Mouse (Mus musculus) cerebellum, postnatal 4 days (tissue): ENCODE results near the gene Cmtm8.

Experiments used
- DNase-seq, 2 experiments: peaks; one replicate each; pipeline ENCODE4 v3.0.0; 2022; ENCODE audit warnings: low spot score in 2 of 2, mixed read lengths in 1 of 2

Gene Cmtm8

GRCm38 (mm10) chr9:114844017-114844662 is at the start of gene Cmtm8:
Cmtm8 (minus strand) TSS chr9:114844156.
- DNase-seq = peak in 1 of 2 experiments; percentile 27

DNA sequence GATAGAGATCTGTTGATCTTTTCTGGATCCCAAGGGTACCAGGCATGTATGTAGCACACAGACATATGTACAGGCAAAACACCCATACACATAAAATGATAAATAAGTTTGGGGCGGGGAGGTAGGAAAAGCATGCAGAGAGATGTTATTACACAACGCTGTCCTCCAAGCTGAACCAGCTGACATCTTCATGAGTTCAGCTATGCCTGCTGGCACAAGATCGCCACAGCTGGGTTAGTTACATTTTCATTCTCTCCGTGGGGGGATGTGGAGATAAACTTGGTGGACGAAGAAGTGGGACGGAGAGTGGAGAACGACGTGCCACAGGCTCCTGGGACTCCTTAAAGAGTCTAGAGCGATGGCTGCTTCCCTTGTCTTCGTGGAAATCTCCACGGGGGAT is 49.0 kb upstream of the Cmtm8 start:
- no peak for DNase-seq

DNA sequence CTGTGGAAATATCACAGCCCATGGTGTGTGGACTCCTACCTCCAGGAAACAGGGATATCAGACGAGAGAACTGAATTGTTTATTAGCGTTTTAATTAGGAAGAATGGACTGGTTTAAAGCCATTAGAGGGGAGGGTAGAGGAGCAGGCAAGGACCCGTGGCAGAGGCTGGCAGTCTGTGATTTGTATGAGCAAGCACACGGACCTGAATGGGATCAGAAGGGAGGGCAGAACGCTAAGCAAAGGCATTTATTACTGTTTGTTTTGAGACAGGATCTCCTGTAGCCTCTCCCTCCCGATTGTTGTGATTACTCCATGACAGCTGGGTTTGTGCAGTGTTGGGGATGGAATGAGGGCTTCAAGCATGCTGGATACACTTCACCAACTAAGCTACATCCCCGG is 46.4 kb upstream of the Cmtm8 start:
- no peak for DNase-seq

DNA sequence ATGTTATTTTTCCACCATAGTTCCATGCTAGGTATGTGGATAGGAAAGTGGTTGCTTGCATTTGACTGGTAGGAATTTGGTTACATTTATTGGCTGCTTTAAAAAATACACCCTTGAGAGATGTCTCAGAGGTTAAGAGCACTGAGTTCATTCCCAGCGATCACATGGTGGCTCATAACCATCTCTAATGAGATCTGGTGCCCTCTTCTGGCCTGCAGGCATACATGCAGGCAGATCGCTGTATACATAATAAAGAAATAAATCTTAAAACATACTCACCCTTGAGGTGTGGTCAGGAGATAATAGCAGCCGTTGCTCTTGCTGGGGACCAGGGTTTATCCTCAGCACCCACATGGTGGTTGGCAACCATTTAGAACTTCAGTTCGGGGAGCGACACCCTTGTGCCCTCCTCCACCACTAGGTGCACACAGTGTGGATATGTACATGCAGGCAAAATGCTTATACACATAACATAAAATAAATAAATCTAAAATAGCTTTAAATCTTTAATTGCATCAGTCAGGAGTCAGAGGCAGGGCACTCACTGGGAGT is 45.0 kb upstream of the Cmtm8 start:
- DNase-seq = no peak

DNA sequence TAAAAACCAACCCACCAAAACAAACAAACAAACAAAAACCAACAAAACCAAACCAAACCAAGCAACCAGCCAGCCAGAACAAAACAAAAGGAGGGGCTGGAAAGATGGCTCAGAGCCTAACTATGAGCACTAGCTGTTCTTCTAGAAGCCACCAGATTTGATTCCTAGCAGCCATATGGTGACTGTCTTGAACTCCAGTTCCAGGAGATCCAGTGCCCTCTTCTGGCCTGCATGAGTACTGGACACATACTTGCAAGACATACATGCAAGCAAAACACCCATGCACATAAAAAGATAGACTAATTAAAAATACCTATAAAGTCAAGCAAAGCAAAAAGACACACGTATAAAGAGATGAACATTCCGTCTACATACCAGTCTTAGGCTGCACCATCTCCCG is 43.7 kb upstream of the Cmtm8 start:
- peak in 1 of 2 experiments; percentile 36 for DNase-seq

- no peak for DNase-seq
These were observed 42.2 kb upstream of the Cmtm8 start for GRCm38 (mm10) chr9:114885991-114886662.

GRCm38 (mm10) chr9:114885564-114885963 is 41.6 kb upstream of the Cmtm8 start:
- no peak for DNase-seq

DNA sequence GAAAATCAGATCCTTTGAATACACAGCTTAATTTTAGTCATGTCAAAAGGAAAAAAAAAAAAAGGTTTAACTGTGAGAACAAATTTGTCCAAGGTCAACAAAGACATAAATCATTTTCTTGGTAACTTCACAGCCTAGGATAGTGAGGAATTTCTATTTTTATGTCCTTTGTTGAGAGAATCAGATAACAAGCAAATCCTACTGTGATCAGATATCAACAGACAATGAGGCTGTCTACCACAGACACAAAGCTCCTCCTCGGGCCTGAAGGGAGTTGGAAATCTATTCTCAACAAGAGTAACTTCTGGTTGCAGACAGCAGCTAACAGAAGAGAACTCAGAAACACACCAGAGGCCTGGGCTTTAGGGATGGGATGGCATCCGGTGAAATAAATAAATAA is 38.0 kb upstream of the Cmtm8 start:
- DNase-seq = no peak

GRCm38 (mm10) chr9:114855327-114855726 is 11.4 kb upstream of the Cmtm8 start:
- DNase-seq = no peak

DNA sequence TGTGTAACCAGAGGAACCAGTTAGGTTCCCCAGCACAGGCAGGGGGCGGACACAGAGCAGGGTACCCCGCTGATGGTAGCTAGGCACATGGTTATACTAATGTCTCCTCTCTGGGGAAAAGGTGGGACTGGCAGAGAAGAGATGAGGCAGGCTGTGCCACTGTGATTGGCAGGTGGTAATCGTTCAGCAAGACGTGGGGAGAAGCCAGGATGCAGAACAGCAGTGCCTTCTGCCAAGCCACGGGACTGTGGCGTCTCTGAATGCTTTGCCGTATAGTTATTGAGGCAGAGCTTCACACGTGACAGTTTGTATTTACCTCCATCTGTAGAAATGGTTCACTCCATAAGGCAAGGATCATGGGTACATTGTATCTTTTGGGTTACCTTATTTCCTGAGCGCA is 10.7 kb upstream of the Cmtm8 start:
- peak in 1 of 2 experiments; percentile 34 for DNase-seq

DNA sequence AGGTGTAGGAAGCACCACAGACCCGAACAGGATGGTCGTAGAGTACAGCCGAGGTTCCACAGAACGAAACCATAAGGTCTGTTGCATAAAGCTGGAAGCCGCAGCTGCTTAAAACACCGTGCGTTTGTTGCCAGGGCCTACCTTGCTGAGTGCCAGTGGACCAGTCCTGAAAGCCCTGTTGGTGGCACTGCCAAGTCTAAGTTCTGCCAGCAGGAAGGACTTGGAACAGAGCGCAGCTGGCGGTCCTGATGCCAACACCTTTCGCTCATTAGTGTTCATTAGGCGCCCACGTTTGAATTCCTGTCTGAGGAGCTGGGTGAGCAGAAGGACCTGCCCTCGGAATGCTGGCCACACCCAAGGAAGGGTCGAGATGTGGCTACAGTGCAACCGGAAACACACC is 9.4 kb upstream of the Cmtm8 start:
- DNase-seq = no peak

DNA sequence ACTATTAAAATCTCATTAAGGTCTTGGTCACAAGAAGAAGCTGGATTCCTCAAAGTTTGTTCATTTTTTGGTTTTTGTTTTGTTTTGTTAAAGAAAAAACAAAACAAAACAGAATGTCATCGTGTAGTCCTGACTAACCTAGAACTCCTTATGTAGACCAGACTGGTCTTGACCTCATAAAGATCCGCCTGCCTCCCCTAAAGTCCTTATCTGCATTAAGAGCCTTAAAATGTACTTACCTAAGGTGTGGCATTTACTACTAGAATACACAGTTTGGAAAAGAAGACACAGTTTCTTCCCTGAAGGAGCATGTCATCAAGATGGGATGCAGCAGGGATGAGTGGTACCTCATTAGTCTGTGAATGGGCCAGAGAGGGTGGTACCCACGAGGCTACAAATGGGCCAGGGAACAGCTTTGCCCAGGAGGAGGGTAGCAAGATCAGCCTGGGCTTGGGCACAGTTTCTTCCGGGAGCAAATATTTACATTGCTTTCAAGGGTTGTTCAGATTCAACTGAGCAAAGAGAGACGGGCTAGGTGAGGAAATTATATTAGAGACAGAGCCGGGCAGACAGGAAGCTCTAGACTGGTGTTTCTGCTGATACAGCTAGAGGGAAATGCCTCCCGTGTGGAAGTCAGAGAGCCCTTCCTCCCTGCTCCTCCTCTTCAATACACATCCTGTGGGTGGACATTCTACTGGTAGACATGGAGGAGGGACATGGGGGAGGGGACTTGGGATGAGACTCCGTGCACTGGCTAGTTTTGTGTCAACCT is 7.6 kb upstream of the Cmtm8 start:
- no peak for DNase-seq

- peak in 1 of 2 experiments; percentile 31 for DNase-seq
These were observed 331 bp downstream of the Cmtm8 start for GRCm38 (mm10) chr9:114843634-114844016.

GRCm38 (mm10) chr9:114842886-114843285 is 1.1 kb downstream of the Cmtm8 start:
- no peak for DNase-seq

DNA sequence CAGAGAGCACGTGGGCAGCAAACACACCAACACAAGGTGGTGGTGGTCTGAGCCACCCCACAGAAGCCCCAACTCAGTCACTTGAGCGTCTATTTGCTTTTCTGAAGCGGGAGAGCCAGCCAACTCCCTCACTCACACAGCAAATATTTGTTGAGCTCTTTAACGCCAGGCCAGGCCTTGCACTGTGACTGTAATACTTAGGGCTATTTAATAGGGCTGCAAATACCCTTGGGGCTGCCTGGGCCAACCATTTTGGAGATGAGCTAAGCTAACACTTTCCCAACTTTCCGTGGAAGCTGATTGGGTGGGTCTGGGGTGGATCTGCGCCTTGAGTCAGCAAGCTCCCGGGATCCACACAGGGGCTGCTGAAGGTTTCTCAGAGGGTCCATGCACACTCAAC is 1.7 kb downstream of the Cmtm8 start:
- DNase-seq = no peak

GRCm38 (mm10) chr9:114838870-114839269 is 5.1 kb downstream of the Cmtm8 start:
- no peak for DNase-seq

DNA sequence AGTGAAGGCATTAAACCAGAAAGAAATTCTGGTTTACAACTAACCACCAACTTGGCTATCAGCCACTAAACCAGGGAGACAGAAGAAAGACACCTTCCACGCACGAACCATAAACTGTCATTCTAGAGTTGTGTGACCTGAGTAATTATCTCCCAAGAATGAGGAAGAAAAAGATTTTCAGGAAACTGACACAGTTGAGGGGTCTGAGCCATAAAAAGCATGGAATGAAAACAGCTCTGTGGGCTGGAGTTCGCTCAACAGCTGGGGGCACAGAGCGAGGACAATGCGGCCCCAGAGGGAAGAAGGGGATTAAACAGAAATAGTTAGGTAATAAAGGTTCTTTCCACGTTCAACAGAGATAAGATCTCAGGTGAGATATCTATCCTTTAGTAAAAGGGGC is 12.4 kb downstream of the Cmtm8 start:
- no peak for DNase-seq

GRCm38 (mm10) chr9:114830351-114830750 is 13.6 kb downstream of the Cmtm8 start:
- no peak for DNase-seq

- DNase-seq = no peak
These were observed 14.3 kb downstream of the Cmtm8 start for GRCm38 (mm10) chr9:114829669-114830068.

DNA sequence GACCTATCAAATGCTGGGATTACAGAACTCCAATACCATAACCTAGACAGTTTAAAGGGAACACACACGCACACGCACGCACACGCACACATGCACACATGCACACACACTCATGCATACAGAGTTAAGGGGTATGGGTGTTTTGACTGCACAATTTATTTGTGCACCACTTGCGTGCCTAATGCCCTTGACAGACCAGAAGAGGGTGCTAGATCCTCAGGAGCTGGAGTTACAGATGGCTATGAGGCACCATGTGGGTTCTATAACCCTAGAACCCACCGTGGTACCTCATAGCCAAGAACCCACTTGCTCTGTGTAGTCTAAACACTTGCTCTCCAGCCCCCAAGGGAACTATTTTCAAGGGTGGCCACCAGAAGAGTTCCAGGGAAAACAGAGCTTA is 15.6 kb downstream of the Cmtm8 start:
- no peak for DNase-seq

- DNase-seq = no peak
These were observed 16.6 kb downstream of the Cmtm8 start for GRCm38 (mm10) chr9:114827242-114827852.

GRCm38 (mm10) chr9:114824166-114824565 is 19.8 kb downstream of the Cmtm8 start:
- no peak for DNase-seq
